Mouse (Mus musculus): ENCODE data around the gene Erp29. TPM values are rescaled to one million over a fixed set of nuclear protein-coding genes. Genes with fewer than 3 reads are reported as not detected.

Erp29 gene
- polyA plus RNA-seq, 1 experiment from 2014 or later, result 185 TPM

DNA sequence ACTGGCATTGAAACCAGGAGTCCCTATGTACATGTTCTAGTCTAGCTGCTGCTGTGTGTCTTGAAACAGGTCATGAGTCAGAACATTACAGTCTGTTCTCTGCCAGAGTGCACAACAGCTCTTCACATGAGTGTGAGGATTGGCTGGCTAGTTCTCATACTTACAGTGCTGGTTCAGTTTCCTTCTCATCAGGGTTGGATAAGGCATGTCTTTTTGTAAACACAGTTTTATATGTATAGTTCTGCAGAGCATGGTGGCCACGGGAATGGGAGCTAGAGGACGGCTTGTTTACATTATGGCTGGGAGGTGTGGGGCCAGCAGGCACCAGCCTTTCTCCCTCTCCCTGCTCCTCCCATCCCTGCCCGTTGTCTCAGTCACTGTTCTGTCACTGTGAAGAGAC, 17.3 kb upstream of the Erp29 start:
- Histone ChIP-seq H3K9ac (ENCODE audit: low read length) (no peak overlapping the region; the same call in 1 of the 2 replicates), H3K36me3 (ENCODE audit: control insufficient read depth, insufficient read depth, low read length) (no peaks in the 10 kb centered on the region), H3K27ac (ENCODE audit: low read length) (peak overlapping the region; percentile 47), H3K4me3 (replicated peaks; ENCODE audit: low read length) (no peak overlapping the region), H3K4me2 (ENCODE audit: low read depth, low read length) (no peak overlapping the region), H3K27me3 (ENCODE audit: control insufficient read depth, insufficient read depth, low read length) (no peaks in the 10 kb centered on the region), H3K9me3 (replicated peaks; ENCODE audit: control insufficient read depth, low read length) (no peaks in the 10 kb centered on the region), H3K4me1 (ENCODE audit: control insufficient read depth, insufficient read depth, low read length) (peaks cover 13% of the 10 kb centered on the region)
- peak; percentile 51; the same call in 1 of the 2 replicates for ATAC-seq (ENCODE audit: insufficient read depth, low FRiP score)
- WGBS, result 6% methylated on average over 3 of the region's 3 CpGs

DNA sequence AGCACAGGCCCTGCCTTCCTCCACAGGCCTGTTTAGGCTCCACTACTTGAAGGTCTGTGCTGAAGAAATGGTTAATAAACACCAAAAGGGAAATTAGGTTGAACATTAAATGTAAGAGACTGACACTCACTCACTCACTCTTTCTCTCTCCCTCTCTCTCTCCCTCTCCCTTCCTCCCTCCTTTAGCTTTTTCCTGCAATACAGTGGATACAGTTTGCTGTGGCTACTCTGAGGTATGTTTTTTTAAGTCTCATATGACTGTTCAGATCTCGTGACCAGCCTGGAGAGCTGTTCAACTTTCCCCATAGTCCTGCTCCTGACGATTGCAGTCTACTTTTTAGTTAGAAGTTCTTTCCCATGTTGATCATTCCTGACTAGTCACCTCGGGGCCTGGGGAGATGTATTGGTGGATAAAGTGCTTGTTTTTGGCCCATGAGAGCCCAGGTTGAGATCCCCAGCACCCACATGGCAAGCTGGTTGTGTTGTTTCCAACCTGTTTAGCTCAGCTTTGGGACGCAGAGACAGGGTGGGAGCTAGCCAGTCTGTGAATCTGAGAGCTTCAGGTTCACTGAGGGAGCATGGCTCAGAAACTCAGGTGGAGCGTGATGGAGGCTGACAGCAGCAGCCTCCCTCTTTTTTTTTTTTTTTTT, 11.4 kb upstream of the Erp29 start:
- no peaks in the 10 kb centered on the region for H3K4me1 ChIP-seq (ENCODE audit: control insufficient read depth, insufficient read depth, low read length)
- no peak overlapping the region for H3K27ac ChIP-seq (ENCODE audit: low read length)
- no peak overlapping the region for H3K9ac ChIP-seq (ENCODE audit: low read length)
- ATAC-seq (ENCODE audit: insufficient read depth, low FRiP score), result no peak
- H3K27me3 ChIP-seq (ENCODE audit: control insufficient read depth, insufficient read depth, low read length), result no peaks in the 10 kb centered on the region
- H3K36me3 ChIP-seq (ENCODE audit: control insufficient read depth, insufficient read depth, low read length), result no peaks in the 10 kb centered on the region
- H3K9me3 ChIP-seq (replicated peaks; ENCODE audit: control insufficient read depth, low read length), result no peaks in the 10 kb centered on the region
- WGBS, result 68% methylated on average over 5 of the region's 5 CpGs
- H3K4me2 ChIP-seq (ENCODE audit: low read depth, low read length), result no peak overlapping the region
- no peak overlapping the region for H3K4me3 ChIP-seq (replicated peaks; ENCODE audit: low read length)

DNA sequence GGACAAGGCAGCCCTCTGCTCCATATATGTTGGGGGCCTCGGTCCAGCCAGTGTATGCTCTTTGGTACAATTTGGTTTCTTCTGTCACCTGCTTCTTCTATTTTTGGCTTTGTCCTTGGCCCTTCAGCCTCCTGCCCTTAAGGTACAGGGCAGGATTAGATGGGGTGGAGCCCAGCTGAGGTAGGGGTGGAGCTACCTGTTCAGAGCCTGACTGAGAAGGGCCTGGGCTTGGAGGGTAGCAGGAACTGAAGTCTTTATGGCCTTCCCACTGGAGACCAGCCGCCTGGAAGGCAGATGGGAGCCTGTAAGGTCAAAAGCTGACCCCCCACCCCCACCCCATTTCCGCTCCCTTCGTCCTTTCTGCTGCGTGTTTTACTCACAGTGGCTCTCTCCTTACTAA, 10.7 kb upstream of the Erp29 start:
- H3K4me3 ChIP-seq (replicated peaks; ENCODE audit: low read length), result no peak overlapping the region
- no peaks in the 10 kb centered on the region for H3K9me3 ChIP-seq (replicated peaks; ENCODE audit: control insufficient read depth, low read length)
- H3K9ac ChIP-seq (ENCODE audit: low read length), result no peak overlapping the region
- H3K4me2 ChIP-seq (ENCODE audit: low read depth, low read length), result no peak overlapping the region
- H3K27me3 ChIP-seq (ENCODE audit: control insufficient read depth, insufficient read depth, low read length), result no peaks in the 10 kb centered on the region
- no peak overlapping the region for H3K27ac ChIP-seq (ENCODE audit: low read length)
- H3K36me3 ChIP-seq (ENCODE audit: control insufficient read depth, insufficient read depth, low read length), result no peaks in the 10 kb centered on the region
- ATAC-seq (ENCODE audit: insufficient read depth, low FRiP score), result peak; percentile 76; the same call in 1 of the 2 replicates
- H3K4me1 ChIP-seq (ENCODE audit: control insufficient read depth, insufficient read depth, low read length), result no peaks in the 10 kb centered on the region
- 50% methylated on average over 5 of the region's 5 CpGs for WGBS

DNA sequence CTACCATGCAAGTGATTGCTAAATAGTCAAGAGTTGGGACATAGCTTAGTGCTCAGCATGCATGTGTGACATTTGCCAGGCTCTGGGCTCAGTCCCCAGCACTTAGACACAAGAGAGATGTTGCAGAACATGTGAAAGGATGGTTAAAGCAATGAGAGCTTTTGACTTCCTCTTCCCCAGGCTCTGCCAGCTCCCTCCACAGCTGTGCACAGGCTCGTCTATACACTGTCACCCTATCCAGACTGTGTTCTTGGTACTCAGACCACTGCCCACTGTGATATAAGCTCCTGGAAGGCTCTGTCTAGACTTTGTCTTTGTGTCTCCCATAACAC, 9.8 kb upstream of the Erp29 start:
- H3K4me1 ChIP-seq (ENCODE audit: control insufficient read depth, insufficient read depth, low read length), result no peaks in the 10 kb centered on the region
- no peaks in the 10 kb centered on the region for H3K36me3 ChIP-seq (ENCODE audit: control insufficient read depth, insufficient read depth, low read length)
- no peak overlapping the region for H3K9ac ChIP-seq (ENCODE audit: low read length)
- H3K9me3 ChIP-seq (replicated peaks; ENCODE audit: control insufficient read depth, low read length), result no peaks in the 10 kb centered on the region
- H3K4me3 ChIP-seq (replicated peaks; ENCODE audit: low read length), result no peak overlapping the region
- WGBS, result 15% methylated on average over 1 of the region's 1 CpGs
- no peak overlapping the region for H3K27ac ChIP-seq (ENCODE audit: low read length)
- no peak overlapping the region for H3K4me2 ChIP-seq (ENCODE audit: low read depth, low read length)
- ATAC-seq (ENCODE audit: insufficient read depth, low FRiP score), result no peak
- no peaks in the 10 kb centered on the region for H3K27me3 ChIP-seq (ENCODE audit: control insufficient read depth, insufficient read depth, low read length)

DNA sequence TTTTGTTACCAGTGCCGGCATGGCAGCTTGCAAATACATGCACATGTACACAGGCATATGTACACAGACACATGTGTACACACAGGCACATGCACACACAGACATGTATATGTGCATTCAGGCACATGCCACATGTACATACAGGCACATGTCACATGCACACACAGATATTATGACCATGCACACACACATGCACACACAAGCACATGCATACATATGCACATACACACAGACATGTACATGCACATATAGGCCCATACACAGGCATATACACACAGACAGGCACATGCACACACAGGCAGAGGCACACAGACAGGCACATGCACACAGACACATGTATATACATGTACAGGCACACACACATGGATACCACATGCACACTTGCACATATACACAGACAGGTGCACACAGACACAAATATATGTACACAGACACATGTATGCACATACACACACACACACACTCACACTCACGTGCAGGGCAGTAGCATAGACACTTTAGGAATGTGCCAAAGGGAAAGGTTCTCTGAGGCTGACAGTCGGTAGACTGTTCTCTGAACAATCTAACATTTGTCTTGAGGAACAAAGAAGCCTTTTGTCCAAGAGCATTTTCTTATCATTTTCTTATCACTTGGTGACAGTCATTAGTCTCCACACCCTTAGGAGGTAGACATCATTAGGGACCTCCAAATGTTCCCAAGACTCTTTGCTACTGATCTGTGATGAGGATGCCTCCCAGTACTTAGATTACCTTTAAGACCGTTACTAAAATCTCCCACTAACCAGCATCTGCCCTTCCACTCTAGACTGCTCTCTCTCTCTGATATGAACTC, 9.2 kb upstream of the Erp29 start:
- no peak overlapping the region for H3K4me3 ChIP-seq (replicated peaks; ENCODE audit: low read length)
- no peak for ATAC-seq (ENCODE audit: insufficient read depth, low FRiP score)
- WGBS, result 49% methylated on average over 4 of the region's 4 CpGs

DNA sequence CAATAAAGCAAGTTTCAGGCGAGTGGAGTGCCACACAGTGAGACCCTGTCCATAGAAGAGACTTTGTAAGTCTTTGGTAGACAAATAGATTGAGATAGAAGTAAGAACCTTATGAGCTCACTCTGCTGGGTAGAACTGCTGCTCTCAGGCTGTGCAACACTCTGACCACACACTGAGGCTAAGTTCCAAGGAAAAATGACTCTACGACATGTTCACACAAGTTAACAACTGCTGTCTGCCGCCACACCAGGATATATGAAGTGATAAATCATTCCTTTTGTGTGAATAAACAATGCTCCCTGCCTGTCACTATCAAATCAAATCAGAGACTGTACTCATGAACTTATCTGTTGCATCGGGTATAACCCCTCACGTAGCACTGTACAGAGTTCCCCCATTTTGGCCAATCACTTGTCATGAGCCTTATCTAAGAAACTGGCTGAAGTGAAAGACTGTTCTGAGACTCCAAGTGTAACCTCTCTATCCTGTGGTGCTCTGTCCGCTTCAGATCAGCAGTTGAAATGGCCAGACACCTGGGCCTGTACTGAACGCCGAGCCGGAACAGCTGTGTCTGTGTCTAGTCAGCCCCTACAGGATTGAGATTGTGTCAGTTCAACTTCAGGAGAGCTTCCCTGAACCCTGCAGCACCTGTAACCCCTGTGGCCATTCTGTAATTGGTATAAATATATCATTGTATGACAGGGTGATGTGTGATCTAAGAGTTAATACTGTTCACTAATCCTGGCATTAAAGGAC, 3.4 kb upstream of the Erp29 start:
- H3K4me3 ChIP-seq (replicated peaks; ENCODE audit: low read length), result no peak overlapping the region
- no peaks in the 10 kb centered on the region for H3K9me3 ChIP-seq (replicated peaks; ENCODE audit: control insufficient read depth, low read length)
- H3K36me3 ChIP-seq (ENCODE audit: control insufficient read depth, insufficient read depth, low read length), result no peaks in the 10 kb centered on the region
- peaks cover 17% of the 10 kb centered on the region for H3K4me1 ChIP-seq (ENCODE audit: control insufficient read depth, insufficient read depth, low read length)
- H3K9ac ChIP-seq (ENCODE audit: low read length), result no peak overlapping the region
- no peak for ATAC-seq (ENCODE audit: insufficient read depth, low FRiP score)
- no peaks in the 10 kb centered on the region for H3K27me3 ChIP-seq (ENCODE audit: control insufficient read depth, insufficient read depth, low read length)
- 51% methylated on average over 9 of the region's 9 CpGs for WGBS
- no peak overlapping the region for H3K4me2 ChIP-seq (ENCODE audit: low read depth, low read length)
- peak overlapping the region; percentile 97 for H3K27ac ChIP-seq (ENCODE audit: low read length)

More for the DNA sequence above, 9.2 kb upstream of the Erp29 start:
- Histone ChIP-seq H3K27ac (ENCODE audit: low read length) (no peak overlapping the region), H3K27me3 (ENCODE audit: control insufficient read depth, insufficient read depth, low read length) (no peaks in the 10 kb centered on the region), H3K36me3 (ENCODE audit: control insufficient read depth, insufficient read depth, low read length) (no peaks in the 10 kb centered on the region), H3K4me2 (ENCODE audit: low read depth, low read length) (no peak overlapping the region), H3K9ac (ENCODE audit: low read length) (no peak overlapping the region), H3K9me3 (replicated peaks; ENCODE audit: control insufficient read depth, low read length) (no peaks in the 10 kb centered on the region), H3K4me1 (ENCODE audit: control insufficient read depth, insufficient read depth, low read length) (no peaks in the 10 kb centered on the region)

DNA sequence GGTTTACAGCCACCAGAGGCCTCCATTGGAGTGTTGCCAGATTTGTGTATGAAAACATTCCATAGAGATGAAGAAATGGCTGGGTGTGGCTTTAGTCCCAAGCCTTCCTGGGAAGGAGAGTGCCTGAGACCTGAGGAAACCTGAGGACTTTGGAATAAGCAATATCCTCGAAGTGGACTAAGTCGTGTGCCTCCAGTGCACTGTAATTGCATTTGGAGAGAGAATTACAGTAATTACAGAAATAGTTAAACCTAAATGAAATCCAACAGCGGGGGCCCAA, 2.1 kb upstream of the Erp29 start:
- no peak for ATAC-seq (ENCODE audit: insufficient read depth, low FRiP score)
- WGBS, result 65% methylated on average over 3 of the region's 3 CpGs
- Histone ChIP-seq H3K4me2 (ENCODE audit: low read depth, low read length) (no peak overlapping the region), H3K4me3 (replicated peaks; ENCODE audit: low read length) (no peak overlapping the region), H3K36me3 (ENCODE audit: control insufficient read depth, insufficient read depth, low read length) (no peaks in the 10 kb centered on the region), H3K9me3 (replicated peaks; ENCODE audit: control insufficient read depth, low read length) (no peaks in the 10 kb centered on the region), H3K9ac (ENCODE audit: low read length) (0 out of 2 replicates have a peak overlapping the region, but pooled peaks have one; percentile 10), H3K27me3 (ENCODE audit: control insufficient read depth, insufficient read depth, low read length) (no peaks in the 10 kb centered on the region), H3K4me1 (ENCODE audit: control insufficient read depth, insufficient read depth, low read length) (peaks cover 17% of the 10 kb centered on the region), H3K27ac (ENCODE audit: low read length) (peak overlapping the region; percentile 97)

DNA sequence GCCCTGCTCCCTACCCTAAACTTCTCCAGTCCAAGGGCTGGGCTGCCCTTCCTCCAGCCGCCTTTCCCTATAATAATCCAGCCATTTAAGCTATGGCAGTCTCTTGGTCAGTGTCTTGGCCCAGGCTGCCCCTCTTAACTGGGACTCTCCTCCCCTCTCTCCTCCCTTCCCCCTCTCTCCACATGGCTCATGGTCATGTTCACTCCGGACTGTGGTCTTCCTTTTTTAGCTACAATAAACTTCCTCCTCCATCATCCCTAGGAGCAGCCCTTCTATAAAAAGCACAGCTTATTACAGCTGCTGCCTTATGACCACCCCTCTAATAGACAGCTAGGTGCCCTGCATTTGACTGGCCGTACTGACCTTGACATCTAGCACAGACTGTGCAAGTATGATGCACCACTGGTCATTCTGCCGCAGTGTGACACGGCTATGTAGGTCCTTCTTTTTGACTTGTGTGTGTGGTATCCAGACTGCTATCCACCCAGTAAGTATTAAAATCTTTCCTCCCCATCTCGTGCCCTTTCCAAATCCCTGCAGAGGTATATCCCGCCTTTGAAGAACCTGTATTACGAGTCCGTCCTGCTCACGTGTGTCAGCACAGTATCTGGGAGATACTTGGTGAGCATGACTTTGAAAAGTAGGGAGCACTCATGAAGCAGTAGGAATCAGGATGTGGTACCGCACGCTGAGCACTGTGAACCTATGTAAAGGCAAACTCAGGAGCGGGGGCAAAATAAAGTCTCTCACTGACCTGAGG, 1.6 kb upstream of the Erp29 start:
- Histone ChIP-seq H3K4me1 (ENCODE audit: control insufficient read depth, insufficient read depth, low read length) (peaks cover 17% of the 10 kb centered on the region), H3K4me3 (replicated peaks; ENCODE audit: low read length) (no peak overlapping the region), H3K4me2 (ENCODE audit: low read depth, low read length) (peak overlapping the region; percentile 74), H3K9me3 (replicated peaks; ENCODE audit: control insufficient read depth, low read length) (no peaks in the 10 kb centered on the region), H3K27me3 (ENCODE audit: control insufficient read depth, insufficient read depth, low read length) (no peaks in the 10 kb centered on the region), H3K36me3 (ENCODE audit: control insufficient read depth, insufficient read depth, low read length) (0 out of 2 replicates have a peak, but pooled peaks cover under 1% of the 10 kb centered on the region), H3K9ac (ENCODE audit: low read length) (peak overlapping the region; percentile 98), H3K27ac (ENCODE audit: low read length) (peak overlapping the region; percentile 97)
- WGBS, result 69% methylated on average over 13 of the region's 13 CpGs
- no peak for ATAC-seq (ENCODE audit: insufficient read depth, low FRiP score)

Measured in stomach, embryonic 16.5 days (tissue).